Mouse (Mus musculus) cerebellum, postnatal 4 days (tissue): Measurements from ENCODE around the gene Sik3.

Experiments used
- DNase-seq, 2 experiments: peaks; one replicate each; pipeline ENCODE4 v3.0.0; 2022; ENCODE audit warnings: low spot score in 2 of 2, mixed read lengths in 1 of 2

Sik3 gene

GRCm38 (mm10) chr9:46012091-46013008 is at the start of gene Sik3, which contains the start of gene Pafah1b2:
Gene Sik3, plus strand, starts transcription at chr9:46012820.
Gene Pafah1b2, minus strand, starts transcription at chr9:46012690.
- DNase-seq, result peak; percentile 89 to 95

DNA sequence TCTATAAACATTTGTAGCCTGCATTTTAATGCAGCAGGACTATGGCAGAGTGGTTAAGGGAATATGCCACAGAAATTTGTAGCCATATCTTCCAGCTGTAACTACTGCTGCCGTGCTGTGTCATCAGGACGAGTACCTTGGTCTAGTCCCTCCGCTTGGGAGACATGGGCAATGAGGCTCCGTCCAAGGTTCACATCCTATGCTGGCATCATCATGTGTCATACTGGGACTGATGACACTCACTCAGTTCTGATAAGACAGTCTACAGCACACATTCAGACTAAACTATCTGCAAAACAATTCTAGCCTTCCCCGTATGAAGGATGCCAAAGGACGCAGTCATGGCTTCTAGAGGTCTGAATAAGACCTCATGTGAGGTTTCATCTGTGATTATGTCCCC is 49.0 kb upstream of the Sik3 start:
- DNase-seq, result no peak

- no peak for DNase-seq
Observed at GRCm38 (mm10) chr9:45976884-45977283, 35.7 kb upstream of the Sik3 start.

GRCm38 (mm10) chr9:45979778-45980177 is 32.8 kb upstream of the Sik3 start:
- DNase-seq, result no peak

- DNase-seq, result no peak
Observed at GRCm38 (mm10) chr9:45980611-45981010, 32.0 kb upstream of the Sik3 start.

DNA sequence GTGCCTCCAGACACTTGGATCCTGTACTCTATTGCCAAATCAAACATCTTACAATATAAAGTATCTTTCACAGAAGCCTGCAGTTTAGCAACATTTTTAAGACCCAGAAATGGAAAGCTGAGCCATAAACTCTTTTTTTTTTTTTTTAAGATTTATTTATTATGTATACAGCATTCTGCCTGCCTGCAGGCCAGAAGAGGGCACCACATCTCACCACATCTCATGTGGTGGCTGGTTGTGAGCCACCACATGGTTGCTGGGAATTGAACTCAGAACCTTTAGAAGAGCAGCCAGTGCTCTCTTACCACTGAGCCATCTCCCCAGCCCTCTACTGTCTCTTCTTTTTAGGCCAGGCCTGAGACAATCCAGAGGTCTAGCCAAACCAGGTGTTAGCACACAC is 31.3 kb upstream of the Sik3 start:
- no peak for DNase-seq

DNA sequence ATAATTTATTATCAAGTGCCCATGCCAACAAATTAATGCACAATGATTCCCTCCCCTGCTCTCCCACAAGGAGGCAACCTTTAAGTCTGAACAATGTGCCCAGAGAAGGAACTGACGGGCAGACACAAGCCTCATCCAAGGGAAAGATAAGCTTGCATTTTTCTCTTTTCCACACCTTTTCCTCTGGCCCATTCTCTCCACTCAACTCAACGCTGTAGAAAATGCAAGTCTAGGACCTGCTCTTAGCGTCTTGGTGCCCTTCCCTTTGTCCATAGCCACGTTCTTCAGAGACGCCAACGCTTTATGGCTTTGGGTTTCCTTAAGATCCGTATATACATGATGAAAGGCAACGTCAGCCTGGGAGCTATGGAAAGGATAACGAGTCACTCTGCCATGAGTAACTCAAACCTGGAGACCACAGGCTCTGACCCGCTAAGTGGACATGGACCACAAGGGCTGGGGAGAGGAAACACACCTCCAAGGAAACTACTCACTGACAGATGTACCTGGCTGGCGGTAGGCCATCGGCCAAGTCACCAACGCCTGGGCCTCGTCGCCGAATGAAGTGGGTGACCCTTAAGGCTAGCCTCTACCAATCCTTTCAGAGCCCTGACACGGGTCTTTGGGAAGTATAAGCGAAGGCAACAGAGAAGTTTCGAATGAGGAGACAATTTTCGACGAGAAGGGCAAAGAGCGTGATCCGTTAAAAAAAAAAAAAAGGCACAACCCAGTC is 28.8 kb upstream of the Sik3 start:
- DNase-seq, result peak in 1 of 2 experiments; percentile 29

DNA sequence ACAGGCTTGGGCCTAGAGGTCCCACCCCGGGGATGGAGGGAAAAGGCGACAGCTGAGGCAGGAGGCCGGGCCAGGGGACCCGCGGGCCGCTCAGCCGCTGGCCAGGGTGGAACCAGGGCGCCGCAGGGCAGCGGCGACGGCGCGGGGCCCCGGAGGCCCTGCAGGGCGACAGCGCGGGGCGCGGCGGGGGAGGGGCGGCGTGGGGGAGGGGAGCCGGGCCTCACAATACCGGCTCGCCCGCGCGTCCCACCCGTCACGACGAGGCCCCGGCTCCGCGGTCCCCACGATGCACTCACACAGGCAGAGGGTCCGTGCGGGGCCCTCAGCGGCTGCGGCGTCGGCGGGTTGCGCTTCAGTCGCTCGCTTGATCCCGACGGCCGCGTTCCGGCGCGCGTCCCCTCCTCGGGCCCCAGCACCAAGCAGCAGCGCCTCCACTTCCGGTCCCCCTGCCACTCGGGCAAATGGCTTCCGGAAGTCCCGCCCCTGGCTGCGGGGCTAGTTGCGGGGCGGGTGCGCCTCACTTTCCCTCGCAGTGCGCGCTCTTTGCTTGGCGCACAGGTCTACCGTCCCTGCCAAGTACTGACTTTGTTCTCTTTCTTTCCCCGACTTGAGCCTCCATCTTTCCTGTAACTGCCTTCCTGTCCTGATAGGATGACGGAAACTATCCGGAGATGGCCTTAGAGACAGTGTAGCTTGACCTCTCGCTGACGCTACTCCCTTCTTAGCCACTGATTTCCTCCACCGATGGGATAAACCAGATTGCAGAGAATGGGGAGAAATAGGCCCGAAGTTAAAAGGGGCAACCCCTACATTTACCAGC is 28.0 kb upstream of the Sik3 start:
- DNase-seq, result peak; percentile 74 to 90

DNA sequence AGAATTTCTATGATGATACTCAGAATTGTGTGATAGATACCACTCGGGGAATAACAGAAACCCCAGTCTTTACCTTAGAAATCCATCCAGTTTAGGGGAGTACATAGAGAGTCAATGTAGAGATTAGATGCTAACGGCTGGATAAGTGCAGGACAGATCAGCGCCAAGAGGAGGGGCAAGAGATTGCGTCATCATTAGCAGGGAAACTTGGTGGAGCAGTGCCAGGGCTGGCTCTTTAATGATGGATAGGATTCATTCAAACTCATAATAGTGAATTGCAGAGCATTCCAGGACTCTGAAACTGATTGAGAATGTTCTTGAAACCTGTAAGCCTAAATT is 27.4 kb upstream of the Sik3 start:
- DNase-seq, result peak in 1 of 2 experiments; percentile 63

- DNase-seq, result no peak
Observed at GRCm38 (mm10) chr9:45999009-45999408, 13.6 kb upstream of the Sik3 start.

- DNase-seq, result peak; percentile 84 to 88
Observed at GRCm38 (mm10) chr9:46003729-46004128, 8.9 kb upstream of the Sik3 start.

DNA sequence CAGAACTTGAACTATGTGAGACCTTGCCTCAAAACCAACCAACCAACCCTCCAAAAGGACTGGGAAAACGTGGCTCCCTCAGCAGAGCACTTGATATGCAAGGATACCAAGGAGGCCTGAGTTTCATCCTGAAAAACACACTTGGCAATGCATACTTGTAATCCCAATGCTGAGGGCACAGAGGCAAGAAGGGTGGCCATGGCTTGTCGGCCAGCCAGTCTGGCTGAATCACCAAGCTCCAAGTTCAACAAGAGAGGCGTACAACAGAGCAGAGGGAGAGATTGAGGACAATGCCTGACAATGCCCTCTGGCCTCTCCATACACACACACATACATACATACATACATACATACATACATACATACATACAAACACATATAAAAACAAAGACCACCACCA is 8.1 kb upstream of the Sik3 start:
- DNase-seq, result no peak

GRCm38 (mm10) chr9:46006224-46006623 is 6.4 kb upstream of the Sik3 start:
- DNase-seq, result no peak

DNA sequence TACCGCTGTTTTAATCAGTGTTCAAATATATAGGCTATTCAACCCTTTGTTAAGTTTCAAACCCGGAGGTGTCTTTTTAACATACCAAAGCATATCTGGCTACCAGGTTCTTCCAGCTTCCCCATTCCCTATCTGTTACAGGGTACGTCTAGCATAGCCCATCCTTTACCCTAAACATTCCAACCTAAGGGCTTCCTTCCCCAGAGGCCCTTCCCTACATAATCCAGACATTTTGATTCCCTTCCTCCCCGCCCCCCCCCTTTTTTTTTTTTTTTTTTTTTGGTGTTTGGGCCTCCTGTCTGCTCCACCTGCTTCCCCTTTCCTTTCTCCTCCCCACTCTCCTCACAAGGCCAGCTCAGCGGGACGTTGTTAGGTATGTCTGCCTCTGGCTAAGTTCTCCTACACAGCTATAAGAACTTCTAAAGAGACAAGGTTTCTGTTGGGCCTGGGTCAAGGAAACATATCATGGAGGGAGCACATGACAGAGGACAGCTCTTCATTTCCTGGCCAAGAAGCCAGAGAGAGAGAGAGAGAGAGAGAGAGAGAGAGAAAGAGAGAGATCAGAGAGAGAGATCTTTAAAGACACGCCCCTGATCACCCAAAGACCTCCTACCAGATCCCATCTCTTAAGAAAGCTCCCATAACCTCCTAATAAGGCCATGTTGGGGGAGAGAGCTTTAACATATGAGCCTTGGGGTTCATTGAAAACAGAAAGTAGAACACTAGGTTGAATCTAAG is 3.5 kb upstream of the Sik3 start:
- no peak for DNase-seq

DNA sequence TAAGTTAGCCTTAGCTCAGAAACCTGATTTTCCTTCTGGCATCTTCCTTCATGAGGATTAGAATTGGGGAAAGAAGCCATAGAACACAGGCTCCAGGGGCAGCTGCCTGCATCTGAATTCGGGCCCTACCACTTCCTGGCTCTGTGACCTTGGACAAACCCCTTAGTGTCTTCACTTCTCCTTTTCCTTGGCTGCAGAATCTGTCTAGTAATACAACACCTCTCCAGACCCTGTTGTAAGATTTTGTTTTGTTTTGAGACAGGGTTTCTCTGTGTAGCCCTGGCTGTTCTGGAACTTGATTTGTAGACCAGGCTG is 3.0 kb upstream of the Sik3 start:
- DNase-seq, result no peak

- no peak for DNase-seq
Observed at GRCm38 (mm10) chr9:46011094-46011970, 1.3 kb upstream of the Sik3 start.

GRCm38 (mm10) chr9:46013009-46013586 is 478 bp downstream of the Sik3 start:
- no peak for DNase-seq

- no peak for DNase-seq
Observed at GRCm38 (mm10) chr9:46013616-46014015, 996 bp downstream of the Sik3 start.

DNA sequence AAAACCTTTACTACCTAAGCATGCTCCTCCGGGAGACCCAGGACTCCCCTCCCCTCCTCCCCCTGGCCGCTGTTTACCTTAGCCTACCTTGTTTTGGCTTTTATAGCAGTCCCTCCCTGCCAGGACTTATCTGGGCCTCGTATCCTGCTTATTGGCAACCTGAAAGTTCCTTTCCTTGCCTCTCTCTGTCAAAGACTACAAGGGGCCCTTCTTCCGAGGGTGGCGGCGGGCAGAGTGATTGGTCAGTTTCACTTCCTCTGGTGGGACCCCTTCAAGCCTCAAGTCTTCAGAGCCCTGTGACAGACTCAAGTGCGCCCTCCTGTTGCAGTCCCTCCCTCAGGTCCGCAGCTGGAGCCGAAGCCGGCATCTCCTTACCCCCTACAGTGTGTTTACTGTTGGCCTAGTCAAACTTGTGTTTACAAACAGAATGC is 1.6 kb downstream of the Sik3 start:
- DNase-seq, result peak in 1 of 2 experiments; percentile 21

- peak in 1 of 2 experiments; percentile 15 for DNase-seq
Observed at GRCm38 (mm10) chr9:46015081-46015551, 2.5 kb downstream of the Sik3 start.
